In genomic region chr9:41604916-41605315, GRCm38 (mm10) we compare ENCODE assay signal across 20 mouse cellular contexts.
DNase-seq lines count a peak whose midpoint lies in the region; ATAC-seq lines count a peak whose summit lies in the region.
"Had no signal": no experiment of that assay in that cellular context is flagged by ENCODE, and none has a peak within 500 bp of the region (broad histone marks: within the 10 kb centered on the region; RNA-seq: fewer than 3 reads in every experiment).

No protein-coding gene starts in this region.

- peaks cover 3% of the 10 kb centered on the region; the same call in 1 of the 2 replicates for H3K36me3 ChIP-seq in forebrain, embryonic 13.5 days (ENCODE audit: poor library complexity, severe bottlenecking)
- H3K36me3 ChIP-seq in forebrain, embryonic 10.5 days (replicated peaks) = no peaks in the 10 kb centered on the region
- 0 out of 2 replicates have a peak, but pooled peaks cover 3% of the 10 kb centered on the region for H3K36me3 ChIP-seq in midbrain, embryonic 13.5 days
- H3K36me3 ChIP-seq in midbrain, embryonic 16.5 days (ENCODE audit: control insufficient read depth, insufficient read depth, low read length) = no peaks in the 10 kb centered on the region
- H3K36me3 ChIP-seq in hindbrain, embryonic 14.5 days (replicated peaks; ENCODE audit: control insufficient read depth, insufficient read depth) = 0 out of 2 replicates have a peak, but pooled peaks cover 3% of the 10 kb centered on the region
- H3K36me3 ChIP-seq in neural tube, embryonic 15.5 days = no peaks in the 10 kb centered on the region
- H3K36me3 ChIP-seq: heart, embryonic 15.5 days; limb, embryonic 10.5 days had no signal

- DNase-seq in forebrain, embryonic 10.5 days (ENCODE audit: extremely low spot score, low spot score) = no peak
- no peak for DNase-seq in hindbrain, embryonic 14.5 days (ENCODE audit: low spot score)
- DNase-seq in gastrocnemius, postnatal 36 days = no peak
- no peak for DNase-seq in urinary bladder, postnatal 4 days (ENCODE audit: low spot score in 2 of 2)
- DNase-seq: adrenal gland, postnatal 10 days; cerebellum, adult 9-10 months; heart, postnatal 36 days; kidney, adult 2 months; lung, postnatal 4 days; retina, postnatal 1 day; right cerebral cortex, postnatal 25 days; spleen, adult 18-20 months had no signal

- H3K9ac ChIP-seq in forebrain, embryonic 13.5 days = no peak overlapping the region
- no peak overlapping the region for H3K9ac ChIP-seq in midbrain, embryonic 13.5 days (replicated peaks)
- no peak overlapping the region for H3K9ac ChIP-seq in midbrain, embryonic 16.5 days (ENCODE audit: low read depth, low read length)
- H3K9ac ChIP-seq in hindbrain, embryonic 14.5 days = no peak overlapping the region
- H3K9ac ChIP-seq in neural tube, embryonic 15.5 days (replicated peaks) = no peak overlapping the region
- H3K9ac ChIP-seq: heart, embryonic 15.5 days had no signal

- no peaks in the 10 kb centered on the region for H3K27me3 ChIP-seq in forebrain, embryonic 13.5 days
- no peaks in the 10 kb centered on the region for H3K27me3 ChIP-seq in forebrain, embryonic 10.5 days (ENCODE audit: poor library complexity, severe bottlenecking)
- H3K27me3 ChIP-seq in midbrain, embryonic 13.5 days = no peaks in the 10 kb centered on the region
- no peaks in the 10 kb centered on the region for H3K27me3 ChIP-seq in midbrain, embryonic 16.5 days (ENCODE audit: control insufficient read depth, insufficient read depth, low read depth, low read length)
- no peaks in the 10 kb centered on the region for H3K27me3 ChIP-seq in hindbrain, embryonic 14.5 days (ENCODE audit: control insufficient read depth, insufficient read depth, low read length)
- no peaks in the 10 kb centered on the region for H3K27me3 ChIP-seq in neural tube, embryonic 15.5 days (replicated peaks)
- H3K27me3 ChIP-seq: heart, embryonic 15.5 days had no signal

- no peak overlapping the region for H3K4me3 ChIP-seq in forebrain, embryonic 13.5 days
- no peak overlapping the region for H3K4me3 ChIP-seq in forebrain, embryonic 10.5 days
- no peak overlapping the region for H3K4me3 ChIP-seq in midbrain, embryonic 13.5 days (replicated peaks)
- H3K4me3 ChIP-seq in midbrain, embryonic 16.5 days (ENCODE audit: low read depth, low read length) = no peak overlapping the region
- H3K4me3 ChIP-seq in hindbrain, embryonic 14.5 days (replicated peaks; ENCODE audit: low read length) = no peak overlapping the region
- no peak overlapping the region for H3K4me3 ChIP-seq in neural tube, embryonic 15.5 days (replicated peaks)
- H3K4me3 ChIP-seq: heart, embryonic 15.5 days; limb, embryonic 10.5 days; myocyte had no signal

- H3K27ac ChIP-seq in forebrain, embryonic 13.5 days = peak overlapping the region; percentile 64
- H3K27ac ChIP-seq in forebrain, embryonic 10.5 days = no peak overlapping the region
- peak overlapping the region; percentile 14; the same call in 1 of the 2 replicates for H3K27ac ChIP-seq in midbrain, embryonic 13.5 days
- no peak overlapping the region; the same call in 1 of the 2 replicates for H3K27ac ChIP-seq in midbrain, embryonic 16.5 days (ENCODE audit: low read length)
- peak overlapping the region; percentile 72 for H3K27ac ChIP-seq in hindbrain, embryonic 14.5 days
- peak overlapping the region; percentile 49 for H3K27ac ChIP-seq in neural tube, embryonic 15.5 days (replicated peaks)
- H3K27ac ChIP-seq: heart, embryonic 15.5 days; kidney, postnatal 0 days had no signal

- H3K9me3 ChIP-seq in forebrain, embryonic 13.5 days (replicated peaks) = no peaks in the 10 kb centered on the region
- no peaks in the 10 kb centered on the region for H3K9me3 ChIP-seq in forebrain, embryonic 10.5 days
- H3K9me3 ChIP-seq in midbrain, embryonic 13.5 days = no peaks in the 10 kb centered on the region
- no peaks in the 10 kb centered on the region for H3K9me3 ChIP-seq in midbrain, embryonic 16.5 days (replicated peaks; ENCODE audit: control insufficient read depth, low read length, poor library complexity, severe bottlenecking)
- no peaks in the 10 kb centered on the region for H3K9me3 ChIP-seq in hindbrain, embryonic 14.5 days (ENCODE audit: control insufficient read depth, low read length)
- H3K9me3 ChIP-seq in neural tube, embryonic 15.5 days (replicated peaks) = no peaks in the 10 kb centered on the region
- H3K9me3 ChIP-seq: heart, embryonic 15.5 days; limb, embryonic 10.5 days had no signal

- peaks cover 44% of the 10 kb centered on the region for H3K4me1 ChIP-seq in forebrain, embryonic 13.5 days
- H3K4me1 ChIP-seq in forebrain, embryonic 10.5 days = peaks cover 33% of the 10 kb centered on the region
- peaks cover 45% of the 10 kb centered on the region for H3K4me1 ChIP-seq in midbrain, embryonic 13.5 days (replicated peaks)
- peaks cover 27% of the 10 kb centered on the region for H3K4me1 ChIP-seq in midbrain, embryonic 16.5 days (ENCODE audit: control insufficient read depth, insufficient read depth, low read length)
- H3K4me1 ChIP-seq in hindbrain, embryonic 14.5 days (replicated peaks; ENCODE audit: control insufficient read depth, insufficient read depth, low read length) = peaks cover 35% of the 10 kb centered on the region
- peaks cover 22% of the 10 kb centered on the region for H3K4me1 ChIP-seq in neural tube, embryonic 15.5 days

- WGBS in forebrain, embryonic 13.5 days = 32% methylated on average over 1 of the region's 1 CpGs
- WGBS in forebrain, embryonic 10.5 days = 74% methylated on average over 1 of the region's 1 CpGs
- WGBS in midbrain, embryonic 13.5 days = 44% methylated on average over 1 of the region's 1 CpGs
- WGBS in midbrain, embryonic 16.5 days = 33% methylated on average over 1 of the region's 1 CpGs
- 38% methylated on average over 1 of the region's 1 CpGs for WGBS in hindbrain, embryonic 14.5 days
- WGBS in neural tube, embryonic 15.5 days = 29% methylated on average over 1 of the region's 1 CpGs

- intact Hi-C loops in gastrocnemius, postnatal 36 days (cut with DNase I) = no loop called here

- H3K4me2 ChIP-seq in forebrain, embryonic 13.5 days = no peak overlapping the region
- H3K4me2 ChIP-seq in midbrain, embryonic 13.5 days (replicated peaks) = no peak overlapping the region
- no peak overlapping the region for H3K4me2 ChIP-seq in midbrain, embryonic 16.5 days (ENCODE audit: low read length)
- no peak overlapping the region for H3K4me2 ChIP-seq in hindbrain, embryonic 14.5 days (replicated peaks)
- H3K4me2 ChIP-seq in neural tube, embryonic 15.5 days = no peak overlapping the region
- H3K4me2 ChIP-seq: heart, embryonic 15.5 days had no signal

- peak; percentile 63; the same call in 1 of the 2 replicates for ATAC-seq in forebrain, embryonic 13.5 days
- no peak for ATAC-seq in midbrain, embryonic 13.5 days
- ATAC-seq in midbrain, embryonic 16.5 days = no peak
- ATAC-seq in hindbrain, embryonic 14.5 days (ENCODE audit: low FRiP score) = no peak
- ATAC-seq in neural tube, embryonic 15.5 days (ENCODE audit: low FRiP score) = no peak

Comparison
In these comparisons a context has a peak if more than half of its experiments do, and no peak if none do; other contexts are left out.
1. H3K27ac ChIP-seq: peak in forebrain, embryonic 13.5 days (single experiment), midbrain, embryonic 13.5 days (single experiment), hindbrain, embryonic 14.5 days (single experiment) and neural tube, embryonic 15.5 days (single experiment); none in forebrain, embryonic 10.5 days (single experiment) and midbrain, embryonic 16.5 days (single experiment).